Mouse (Mus musculus) kidney, adult 11 months (tissue): ENCODE results near the gene Vdr.
A peak's percentile ranks its signal among the peaks of the same experiment; 100 is the strongest.

Experiments
- DNase-seq: peaks from one replicate; pipeline ENCODE4 v3.0.0; 2022

Vdr gene

GRCm38 (mm10) chr15:97828221-97828842 lies 82.1 kb downstream of the Vdr start:
- no peak for DNase-seq

- no peak for DNase-seq
Observed at GRCm38 (mm10) chr15:97827401-97827800, 83.0 kb downstream of the Vdr start.

GRCm38 (mm10) chr15:97826588-97827261 lies 83.7 kb downstream of the Vdr start:
- no peak for DNase-seq

DNA sequence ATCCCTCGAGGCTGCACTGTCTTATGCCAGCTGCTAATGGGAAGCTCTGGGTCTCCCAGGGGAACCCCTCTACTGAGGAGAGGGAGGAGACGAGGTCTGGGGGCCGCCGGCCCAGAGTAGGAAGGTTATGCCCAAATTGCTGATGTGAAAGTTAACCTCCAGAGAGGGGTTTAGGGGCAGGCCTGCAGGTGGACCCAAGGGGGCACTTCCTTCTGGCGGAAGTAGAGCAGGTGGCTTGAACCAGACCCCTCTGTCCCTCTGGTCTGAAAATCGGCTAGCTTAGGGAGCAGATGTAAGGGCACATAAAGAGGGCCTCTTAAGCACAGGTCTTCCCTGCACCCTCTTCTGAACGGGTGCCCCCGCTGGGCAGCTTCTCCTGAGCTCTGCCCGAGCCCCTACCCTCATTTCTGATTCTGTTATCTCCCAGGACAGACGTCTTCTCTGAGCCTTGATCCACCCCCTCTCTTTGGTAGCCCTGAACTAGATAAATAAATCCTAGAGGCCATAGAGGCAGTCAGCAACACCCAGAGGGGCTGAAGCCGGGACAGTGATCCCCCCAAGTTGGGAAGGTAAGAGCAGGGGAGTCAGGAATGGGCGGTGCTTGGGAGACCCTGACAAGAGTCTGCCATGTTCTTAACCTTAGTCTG lies 84.4 kb downstream of the Vdr start:
- no peak for DNase-seq

DNA sequence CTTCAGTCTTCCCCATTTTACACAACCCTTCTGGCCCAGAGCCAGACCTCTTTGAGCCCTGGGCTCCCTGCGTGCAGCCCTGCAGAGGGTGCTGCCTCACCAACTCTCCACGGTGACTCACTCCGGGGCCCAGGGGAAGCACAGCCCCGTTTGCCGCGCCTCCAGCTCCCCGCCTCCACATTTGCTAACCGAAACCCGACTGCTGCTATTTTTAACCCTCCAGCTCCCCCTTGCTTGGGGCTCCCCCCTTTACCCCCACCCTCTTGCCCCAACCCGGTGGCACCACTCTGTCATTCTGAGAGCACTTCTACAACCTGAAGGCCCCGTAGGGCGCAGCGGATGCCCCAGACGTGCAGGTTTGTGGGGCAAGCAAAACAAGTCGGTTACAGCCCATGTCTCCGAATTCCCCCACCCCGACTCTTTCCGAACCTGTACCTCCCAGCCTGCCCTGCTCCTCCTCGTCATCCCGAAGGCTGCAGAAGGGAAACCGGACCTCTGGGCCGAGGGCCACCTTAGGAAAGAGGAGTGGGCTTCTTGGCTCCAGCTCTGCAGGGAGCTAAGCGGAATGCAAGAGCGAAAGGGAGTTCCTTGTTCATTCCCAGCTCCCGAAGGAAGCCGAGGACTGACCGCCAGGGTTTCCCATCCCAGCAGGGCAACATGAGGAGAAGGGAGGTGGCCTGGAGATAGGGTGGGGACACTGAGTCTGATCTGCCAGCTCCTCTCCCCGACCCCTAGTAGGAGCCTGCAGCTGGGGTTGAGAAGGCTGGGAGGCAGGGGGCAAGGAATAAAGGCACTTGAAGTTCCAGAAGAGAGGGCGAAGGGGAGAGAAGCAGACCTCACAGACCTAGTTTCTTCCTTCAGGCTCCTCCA lies 85.1 kb downstream of the Vdr start:
- DNase-seq: peak; percentile 78

DNA sequence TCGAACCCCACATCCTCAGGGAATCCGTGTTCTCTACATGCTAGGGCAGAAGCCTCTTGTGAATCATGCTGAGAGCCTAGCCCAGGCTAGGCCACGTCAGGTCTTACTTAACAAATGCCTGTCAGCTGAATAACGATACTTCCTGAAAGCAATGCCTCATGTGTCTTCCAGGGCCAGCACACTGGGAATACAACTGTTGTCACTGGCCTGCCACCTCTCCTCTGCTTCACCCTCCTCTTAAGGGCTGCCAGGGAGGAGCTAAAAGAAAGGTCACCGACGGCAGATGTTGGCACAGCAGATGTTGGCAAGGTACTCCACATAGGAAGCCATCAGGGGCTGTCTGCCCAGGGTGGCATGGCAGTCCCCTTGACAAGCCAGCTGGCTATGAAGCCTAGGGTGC lies 86.4 kb downstream of the Vdr start:
- DNase-seq: no peak

DNA sequence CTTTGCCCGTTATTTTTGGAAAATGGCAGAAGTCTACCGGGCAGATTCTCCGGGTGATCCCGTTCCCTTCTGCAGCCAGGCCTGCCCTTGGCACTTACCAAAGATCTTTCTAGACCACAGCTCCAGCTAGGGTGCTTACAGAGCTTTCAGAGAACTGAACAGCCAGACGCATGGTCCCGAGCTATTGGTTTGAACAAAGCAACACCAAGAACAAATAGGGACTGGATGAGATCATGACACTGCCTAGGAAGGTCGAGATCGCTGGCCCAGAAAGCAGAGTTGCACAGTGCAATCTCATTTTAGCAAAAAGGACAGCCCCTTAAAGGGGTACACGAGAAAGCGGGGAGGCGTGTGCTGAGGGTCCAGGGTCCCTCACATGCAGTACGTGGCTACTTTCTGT lies 87.0 kb downstream of the Vdr start:
- DNase-seq: no peak

DNA sequence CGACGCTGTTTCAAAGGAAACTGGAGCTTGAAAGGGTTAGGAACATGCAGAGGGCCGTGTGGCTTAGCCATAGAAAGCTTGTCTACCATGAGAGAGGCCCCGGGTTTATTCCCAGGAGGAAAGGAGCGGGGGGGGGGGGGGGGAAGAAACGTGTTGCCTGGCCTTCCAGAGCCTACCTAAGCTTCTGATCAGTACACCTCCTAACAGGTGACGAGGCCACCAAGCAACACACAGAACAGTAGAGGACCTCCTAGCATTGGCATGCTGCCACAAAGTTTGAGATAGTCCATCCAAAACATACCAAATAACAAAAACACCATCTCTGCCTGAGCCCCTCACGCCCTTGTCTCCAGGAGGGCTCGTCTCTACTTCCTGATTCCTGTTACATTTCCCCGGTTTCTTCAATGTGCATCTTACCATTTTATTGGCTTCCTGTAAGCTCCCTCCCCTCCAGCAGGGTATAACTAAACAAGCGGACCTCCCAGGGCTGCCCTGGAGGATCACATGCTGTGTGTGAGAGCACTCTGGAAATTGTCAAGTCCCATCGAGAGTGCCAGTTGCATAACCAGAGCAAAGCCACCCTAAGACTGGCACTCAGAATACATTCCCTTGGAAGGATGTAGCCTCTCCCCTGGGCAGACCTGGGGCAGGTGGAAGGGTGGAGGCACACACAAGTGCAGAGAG lies 87.7 kb downstream of the Vdr start:
- DNase-seq: no peak

- no peak for DNase-seq
Observed at GRCm38 (mm10) chr15:97821983-97822363, 88.5 kb downstream of the Vdr start.

DNA sequence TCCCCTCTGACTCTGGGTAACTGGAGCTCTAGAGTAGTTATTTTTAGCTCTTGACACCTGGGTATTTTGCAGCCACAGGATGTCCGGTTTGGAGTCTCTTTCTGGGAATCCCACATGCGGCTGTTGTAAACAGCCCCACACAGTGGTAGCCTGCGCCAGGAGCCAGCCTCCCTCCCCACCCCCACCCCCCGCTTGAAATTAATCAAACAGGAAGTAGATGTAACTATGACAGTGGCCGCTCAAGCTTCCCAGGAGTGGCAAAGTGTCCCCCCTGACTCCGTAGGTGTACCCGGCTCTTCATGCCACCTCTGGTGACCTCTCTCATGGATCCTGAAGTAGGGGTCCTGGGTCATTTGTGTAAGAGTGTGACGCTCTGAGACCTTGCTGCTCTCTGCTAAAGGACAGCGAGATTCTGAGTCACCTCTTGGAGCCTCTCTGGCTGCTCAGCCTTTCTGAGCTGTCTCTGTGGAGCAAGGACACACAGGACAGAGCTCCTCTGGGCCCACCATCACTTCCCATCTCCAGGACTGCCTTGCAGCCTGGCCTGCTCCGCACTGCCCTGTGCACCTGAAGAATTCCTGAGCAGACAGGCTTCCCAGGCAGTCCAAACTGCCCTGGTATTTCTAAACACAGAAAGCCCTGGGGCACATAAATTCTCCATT lies 89.0 kb downstream of the Vdr start:
- peak; percentile 67 for DNase-seq

- no peak for DNase-seq
Observed at GRCm38 (mm10) chr15:97819937-97820336, 90.5 kb downstream of the Vdr start.

- DNase-seq: no peak
Observed at GRCm38 (mm10) chr15:97816199-97816994, 94.0 kb downstream of the Vdr start.

GRCm38 (mm10) chr15:97815254-97815653 lies 95.2 kb downstream of the Vdr start:
- DNase-seq: no peak

DNA sequence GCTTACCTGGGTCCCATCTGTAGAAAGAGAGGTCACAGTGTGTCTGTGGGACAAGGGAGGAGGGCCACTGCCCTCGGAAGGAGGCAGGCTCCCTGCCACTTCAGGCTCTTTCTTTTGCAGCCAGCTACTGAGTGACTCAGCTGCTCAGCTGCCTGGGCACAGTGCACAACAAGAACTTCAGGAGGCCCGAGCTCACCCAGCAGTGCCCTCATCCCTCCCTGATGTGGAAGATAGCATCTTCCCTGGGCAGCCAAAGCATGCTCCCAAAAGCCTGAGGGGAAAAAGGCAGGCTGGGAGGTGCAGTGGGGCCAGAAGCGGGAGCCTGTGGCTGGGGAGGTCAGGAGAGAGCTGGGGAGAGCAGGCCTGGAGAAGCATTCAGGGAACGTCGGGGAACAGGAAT lies 95.7 kb downstream of the Vdr start:
- DNase-seq: no peak

- peak; percentile 80 for DNase-seq
Observed at GRCm38 (mm10) chr15:97813452-97814204, 96.8 kb downstream of the Vdr start.

GRCm38 (mm10) chr15:97812875-97813274 lies 97.6 kb downstream of the Vdr start:
- no peak for DNase-seq

DNA sequence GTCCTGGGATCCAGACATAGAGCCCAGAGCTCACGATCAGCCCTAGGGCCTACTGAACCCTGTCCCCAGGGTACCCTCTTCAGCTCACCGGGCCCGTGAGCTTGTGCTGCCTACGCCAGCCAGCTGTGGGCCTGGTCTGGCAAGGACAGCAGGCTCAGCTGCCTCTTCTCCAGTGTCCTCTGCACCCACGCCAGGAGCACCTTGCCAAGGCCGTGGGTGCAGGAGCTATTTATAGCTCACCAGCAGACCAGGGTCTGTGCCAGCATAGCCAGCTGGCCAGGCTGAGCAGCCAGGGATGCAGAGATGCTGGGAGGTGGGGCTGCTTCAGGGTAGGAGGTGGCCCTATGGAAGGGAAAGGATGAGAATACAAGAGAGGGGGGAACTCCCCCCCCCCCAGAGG lies 98.3 kb downstream of the Vdr start:
- peak; percentile 91 for DNase-seq

GRCm38 (mm10) chr15:97811307-97811706 lies 99.1 kb downstream of the Vdr start:
- DNase-seq: no peak

- DNase-seq: no peak
Observed at GRCm38 (mm10) chr15:97810399-97810798, 100.0 kb downstream of the Vdr start.

DNA sequence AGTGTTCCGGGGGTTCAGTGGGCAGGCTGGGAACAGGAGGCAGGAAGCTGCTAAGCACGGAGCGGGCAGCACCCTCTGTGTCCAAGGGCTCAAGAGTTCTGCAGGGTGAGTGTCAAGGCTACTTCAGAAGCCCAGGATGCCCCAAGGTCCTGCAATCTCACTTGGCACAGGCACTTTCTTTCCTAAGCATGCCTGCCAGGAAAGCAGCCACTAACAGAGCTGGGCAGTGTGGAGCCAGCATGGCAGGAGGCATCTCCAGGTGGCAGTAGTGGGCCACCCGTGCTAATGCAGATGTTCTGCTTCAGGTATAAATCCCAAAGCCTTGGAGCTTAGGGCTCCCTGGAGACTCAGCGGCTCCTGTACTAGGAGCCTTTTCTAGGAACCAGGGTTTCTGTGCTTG lies 100.5 kb downstream of the Vdr start:
- DNase-seq: peak; percentile 81

DNA sequence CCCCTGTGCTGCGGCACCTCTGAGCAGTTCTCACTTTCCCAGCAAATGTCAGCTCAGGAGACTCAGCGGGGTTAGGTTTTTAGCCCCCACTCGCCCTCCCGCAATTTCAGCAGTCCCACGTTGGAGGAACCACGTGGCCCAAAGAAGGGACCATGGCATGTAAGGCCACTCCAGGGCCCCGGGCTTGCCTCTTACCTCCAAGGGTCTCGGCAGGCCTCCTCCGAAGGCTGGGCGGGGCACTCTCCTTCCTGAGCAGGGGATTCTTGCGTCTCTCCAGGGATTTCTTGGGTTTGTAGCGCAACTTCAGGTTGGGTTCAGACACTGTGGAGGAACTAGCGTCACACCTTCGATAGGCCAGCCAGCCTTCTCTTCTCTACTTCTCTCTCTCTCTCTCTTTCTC lies 101.2 kb downstream of the Vdr start:
- no peak for DNase-seq
